Mouse (Mus musculus): ENCODE results near the gene Serpinb2. TPM values are rescaled to one million over a fixed set of nuclear protein-coding genes. Genes with fewer than 3 reads are reported as not detected.

Serpinb2 gene
- total and polyA plus RNA-seq, 2 experiments from 2014 or later: not detected

DNA sequence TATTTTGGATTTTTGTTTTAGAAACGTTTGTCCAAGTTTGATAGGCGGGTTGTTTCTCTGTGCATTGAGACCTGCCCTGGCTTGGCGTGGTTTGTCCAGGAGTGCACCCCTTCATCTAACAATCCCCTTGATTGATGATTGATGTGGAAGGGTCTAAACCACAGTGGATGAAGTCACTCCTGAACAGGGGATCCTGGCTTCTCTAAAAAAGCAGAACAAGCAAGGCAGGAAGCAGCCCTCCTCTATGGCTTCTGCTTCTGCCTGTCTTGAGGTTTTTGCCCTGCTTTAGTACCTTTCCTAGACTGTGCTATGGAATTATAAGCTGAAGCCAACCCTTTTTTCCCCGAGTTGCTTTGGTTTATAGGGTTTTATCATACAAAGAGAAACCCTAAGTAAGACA is 14.4 kb downstream of the Serpinb2 start:
- Histone ChIP-seq H3K4me2 (ENCODE audit: low read depth, low read length) (no peak overlapping the region), H3K4me3 (ENCODE audit: low read depth, low read length) (no peak overlapping the region), H3K27ac (ENCODE audit: low read depth) (no peak overlapping the region), H3K9ac (replicated peaks; ENCODE audit: low read depth, low read length) (no peak overlapping the region), H3K27me3 (ENCODE audit: control insufficient read depth, insufficient read depth, low read length) (no peaks in the 10 kb centered on the region), H3K36me3 (replicated peaks; ENCODE audit: control insufficient read depth, insufficient read depth, low read length) (no peaks in the 10 kb centered on the region), H3K9me3 (replicated peaks; ENCODE audit: control insufficient read depth, low read length) (no peaks in the 10 kb centered on the region), H3K4me1 (ENCODE audit: control insufficient read depth, insufficient read depth) (no peaks in the 10 kb centered on the region)
- no peak for TF ChIP-seq CTCF (IDR thresholded peaks at IDR 0.05; ENCODE audit: low read depth)
- no peak for TF ChIP-seq EP300 (IDR thresholded peaks at IDR 0.05; ENCODE audit: low read depth)
- 62% methylated on average over 4 of the region's 4 CpGs for WGBS
- DNase-seq (ENCODE audit: low spot score) (no peak), ATAC-seq (ENCODE audit: insufficient read depth, low read depth) (no peak)

DNA sequence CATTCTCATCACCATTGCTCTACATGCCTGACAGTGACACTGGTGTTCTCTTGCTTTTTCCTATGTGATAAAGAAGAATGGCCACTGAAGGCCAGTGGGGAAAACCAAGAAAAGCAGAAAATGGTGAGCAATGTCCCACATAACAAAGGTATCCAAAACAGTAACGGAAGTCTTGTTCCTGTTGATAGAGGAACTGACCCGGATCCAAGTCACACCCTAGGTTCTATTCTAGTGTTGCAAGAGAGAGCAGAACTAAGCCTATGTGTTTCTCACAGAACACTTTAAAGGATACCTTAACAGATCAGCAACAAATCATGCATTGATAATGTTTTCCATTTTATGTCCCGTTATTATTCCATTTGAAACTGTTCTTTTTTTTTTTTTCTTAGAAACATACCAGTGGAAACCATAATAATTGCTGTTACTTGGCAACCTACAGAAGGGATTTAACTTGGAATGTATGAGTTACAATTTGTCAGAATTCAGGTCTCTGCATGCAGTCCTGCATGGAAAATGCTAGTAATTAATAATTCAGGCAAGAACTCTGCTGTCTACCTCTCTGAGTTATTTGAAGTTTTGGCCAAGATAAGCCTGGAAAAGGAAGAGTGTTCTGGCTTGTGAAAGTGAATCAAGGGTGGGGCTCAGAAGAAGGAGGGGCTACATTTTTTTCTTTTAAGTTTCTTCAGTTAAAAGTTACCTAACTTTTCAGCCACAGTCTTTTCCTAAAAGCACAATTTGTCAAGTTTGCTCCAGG is 17.3 kb downstream of the Serpinb2 start:
- H3K4me3 ChIP-seq (ENCODE audit: low read depth, low read length): no peak overlapping the region
- H3K9me3 ChIP-seq (replicated peaks; ENCODE audit: control insufficient read depth, low read length): no peaks in the 10 kb centered on the region
- H3K27ac ChIP-seq (ENCODE audit: low read depth): no peak overlapping the region
- DNase-seq (ENCODE audit: low spot score) (no peak), ATAC-seq (ENCODE audit: insufficient read depth, low read depth) (no peak)
- TF ChIP-seq EP300 (IDR thresholded peaks at IDR 0.05; ENCODE audit: low read depth): no peak
- TF ChIP-seq CTCF (IDR thresholded peaks at IDR 0.05; ENCODE audit: low read depth): no peak
- H3K36me3 ChIP-seq (replicated peaks; ENCODE audit: control insufficient read depth, insufficient read depth, low read length): no peaks in the 10 kb centered on the region
- no peak overlapping the region for H3K4me2 ChIP-seq (ENCODE audit: low read depth, low read length)
- WGBS: 61% methylated on average over 3 of the region's 3 CpGs
- H3K4me1 ChIP-seq (ENCODE audit: control insufficient read depth, insufficient read depth): no peaks in the 10 kb centered on the region
- H3K27me3 ChIP-seq (ENCODE audit: control insufficient read depth, insufficient read depth, low read length): no peaks in the 10 kb centered on the region
- H3K9ac ChIP-seq (replicated peaks; ENCODE audit: low read depth, low read length): no peak overlapping the region

DNA sequence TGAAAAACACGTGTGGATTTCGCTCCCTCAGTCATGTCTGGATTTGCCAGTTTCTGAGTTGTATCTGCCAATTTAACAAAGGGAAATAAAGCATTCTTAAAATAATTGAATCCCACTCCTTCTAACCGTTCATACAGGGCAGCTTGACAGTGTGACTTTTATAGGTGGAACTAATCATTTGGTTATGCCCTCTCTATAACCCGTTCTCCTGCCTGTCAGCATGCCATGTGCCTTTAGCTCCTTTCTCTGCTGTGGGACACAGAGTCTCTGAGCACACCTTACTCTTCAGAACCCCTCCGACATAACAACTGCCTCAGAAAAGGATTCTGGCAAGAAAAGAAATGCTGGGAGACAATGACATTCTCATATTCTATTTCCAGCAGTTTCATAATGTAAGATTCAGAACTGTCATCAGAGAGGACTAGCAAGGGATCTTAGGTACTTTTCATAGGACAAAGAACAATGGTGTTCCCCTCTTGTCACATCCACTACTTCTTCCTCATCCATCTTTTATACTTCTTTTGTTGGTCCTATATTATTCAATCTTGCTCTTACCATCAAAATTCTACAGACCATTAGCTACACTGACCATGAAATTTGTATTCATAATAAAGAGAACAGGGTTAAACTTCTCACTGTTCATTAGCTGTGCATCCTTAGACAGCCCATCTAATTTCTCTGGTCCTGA is 18.3 kb downstream of the Serpinb2 start:
- no peak for ATAC-seq (ENCODE audit: insufficient read depth, low read depth)
- no peak overlapping the region for H3K4me3 ChIP-seq (ENCODE audit: low read depth, low read length)
- no peak overlapping the region for H3K4me2 ChIP-seq (ENCODE audit: low read depth, low read length)
- no peaks in the 10 kb centered on the region for H3K4me1 ChIP-seq (ENCODE audit: control insufficient read depth, insufficient read depth)
- TF ChIP-seq CTCF (IDR thresholded peaks at IDR 0.05; ENCODE audit: low read depth) (no peak), EP300 (IDR thresholded peaks at IDR 0.05; ENCODE audit: low read depth) (no peak)
- no peak overlapping the region for H3K27ac ChIP-seq (ENCODE audit: low read depth)
- DNase-seq (ENCODE audit: low spot score): no peak
- H3K36me3 ChIP-seq (replicated peaks; ENCODE audit: control insufficient read depth, insufficient read depth, low read length): no peaks in the 10 kb centered on the region
- H3K9me3 ChIP-seq (replicated peaks; ENCODE audit: control insufficient read depth, low read length): no peaks in the 10 kb centered on the region
- no peaks in the 10 kb centered on the region for H3K27me3 ChIP-seq (ENCODE audit: control insufficient read depth, insufficient read depth, low read length)
- 65% methylated on average over 5 of the region's 5 CpGs for WGBS
- H3K9ac ChIP-seq (replicated peaks; ENCODE audit: low read depth, low read length): no peak overlapping the region

DNA sequence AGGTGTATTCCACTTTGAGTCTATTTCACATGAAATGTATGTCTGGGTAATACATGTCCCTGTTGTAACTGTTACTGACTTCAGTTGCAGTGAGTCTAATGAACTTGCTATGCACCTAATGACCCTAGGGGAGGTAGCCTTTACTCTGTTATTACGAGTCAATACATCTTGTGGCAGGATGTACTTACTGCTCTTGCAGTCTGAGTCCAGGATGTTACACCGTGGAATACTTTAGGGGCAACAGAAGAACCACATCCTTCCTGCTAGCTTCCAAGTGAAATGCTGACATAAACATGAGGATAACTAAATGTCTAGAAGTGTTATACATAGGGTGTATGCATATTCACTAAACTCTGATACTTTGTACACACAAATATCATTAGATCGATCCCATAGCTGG is 22.5 kb downstream of the Serpinb2 start:
- Histone ChIP-seq H3K9ac (replicated peaks; ENCODE audit: low read depth, low read length) (no peak overlapping the region), H3K27ac (ENCODE audit: low read depth) (no peak overlapping the region), H3K27me3 (ENCODE audit: control insufficient read depth, insufficient read depth, low read length) (no peaks in the 10 kb centered on the region), H3K9me3 (replicated peaks; ENCODE audit: control insufficient read depth, low read length) (no peaks in the 10 kb centered on the region), H3K36me3 (replicated peaks; ENCODE audit: control insufficient read depth, insufficient read depth, low read length) (no peaks in the 10 kb centered on the region), H3K4me1 (ENCODE audit: control insufficient read depth, insufficient read depth) (no peaks in the 10 kb centered on the region), H3K4me3 (ENCODE audit: low read depth, low read length) (no peak overlapping the region), H3K4me2 (ENCODE audit: low read depth, low read length) (no peak overlapping the region)
- no peak for DNase-seq (ENCODE audit: low spot score)
- TF ChIP-seq EP300 (IDR thresholded peaks at IDR 0.05; ENCODE audit: low read depth) (no peak), CTCF (IDR thresholded peaks at IDR 0.05; ENCODE audit: low read depth) (no peak)
- WGBS: 62% methylated on average over 3 of the region's 3 CpGs
- no peak for ATAC-seq (ENCODE audit: insufficient read depth, low read depth)

DNA sequence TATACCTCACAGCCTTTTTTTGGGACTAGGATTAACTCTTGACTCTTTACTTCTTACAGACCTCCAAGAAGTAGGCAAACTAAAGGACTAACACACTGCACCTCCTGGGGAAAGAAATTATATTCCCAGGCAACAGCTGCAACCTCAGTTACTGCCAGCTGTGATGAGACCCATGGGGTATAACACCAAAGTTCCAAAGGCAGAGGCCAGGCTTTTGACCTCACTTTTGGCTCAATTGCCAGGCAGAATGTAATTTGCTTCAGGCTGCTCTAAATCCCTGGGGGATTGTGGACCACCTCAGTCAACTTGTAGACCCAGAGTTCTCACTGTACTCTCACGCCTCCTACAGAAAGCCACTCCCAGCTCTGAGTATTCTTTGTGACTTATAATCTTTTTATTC is 26.2 kb downstream of the Serpinb2 start:
- Histone ChIP-seq H3K27me3 (ENCODE audit: control insufficient read depth, insufficient read depth, low read length) (no peaks in the 10 kb centered on the region), H3K27ac (ENCODE audit: low read depth) (no peak overlapping the region), H3K36me3 (replicated peaks; ENCODE audit: control insufficient read depth, insufficient read depth, low read length) (no peaks in the 10 kb centered on the region), H3K4me2 (ENCODE audit: low read depth, low read length) (no peak overlapping the region), H3K9ac (replicated peaks; ENCODE audit: low read depth, low read length) (no peak overlapping the region), H3K4me3 (ENCODE audit: low read depth, low read length) (no peak overlapping the region), H3K9me3 (replicated peaks; ENCODE audit: control insufficient read depth, low read length) (no peaks in the 10 kb centered on the region), H3K4me1 (ENCODE audit: control insufficient read depth, insufficient read depth) (no peaks in the 10 kb centered on the region)
- WGBS: 66% methylated on average over 1 of the region's 1 CpGs
- DNase-seq (ENCODE audit: low spot score) (no peak), ATAC-seq (ENCODE audit: insufficient read depth, low read depth) (no peak)
- TF ChIP-seq CTCF (IDR thresholded peaks at IDR 0.05; ENCODE audit: low read depth) (no peak), EP300 (IDR thresholded peaks at IDR 0.05; ENCODE audit: low read depth) (no peak)

Data from heart, postnatal 0 days (tissue).